Mouse (Mus musculus): Measurements from ENCODE around the gene Dab2ip.

Gene Dab2ip

GRCm38 (mm10) chr2:35750533-35751141, 192.6 kb downstream of the Dab2ip start:
- DNase-seq (ENCODE audit: low spot score), result no peak

GRCm38 (mm10) chr2:35751781-35752505, 193.9 kb downstream of the Dab2ip start:
- no peak for DNase-seq (ENCODE audit: low spot score)

- DNase-seq (ENCODE audit: low spot score), result no peak
These were observed 198.4 kb downstream of the Dab2ip start for GRCm38 (mm10) chr2:35756467-35756866.

- DNase-seq (ENCODE audit: low spot score), result no peak
These were observed 202.3 kb downstream of the Dab2ip start for GRCm38 (mm10) chr2:35760352-35760751.

GRCm38 (mm10) chr2:35760867-35761266, 202.8 kb downstream of the Dab2ip start:
- DNase-seq (ENCODE audit: low spot score), result no peak

GRCm38 (mm10) chr2:35761458-35761857, 203.4 kb downstream of the Dab2ip start:
- DNase-seq (ENCODE audit: low spot score), result no peak

GRCm38 (mm10) chr2:35763818-35764217, 205.8 kb downstream of the Dab2ip start:
- DNase-seq (ENCODE audit: low spot score), result no peak

- no peak for DNase-seq (ENCODE audit: low spot score)
These were observed 206.3 kb downstream of the Dab2ip start for GRCm38 (mm10) chr2:35764328-35764727.

- DNase-seq (ENCODE audit: low spot score), result no peak
These were observed 209.9 kb downstream of the Dab2ip start for GRCm38 (mm10) chr2:35767834-35768537.

GRCm38 (mm10) chr2:35768538-35769238, 210.6 kb downstream of the Dab2ip start:
- DNase-seq (ENCODE audit: low spot score), result peak; percentile 35

- no peak for DNase-seq (ENCODE audit: low spot score)
These were observed 211.3 kb downstream of the Dab2ip start for GRCm38 (mm10) chr2:35769398-35769797.

- no peak for DNase-seq (ENCODE audit: low spot score)
These were observed 212.5 kb downstream of the Dab2ip start for GRCm38 (mm10) chr2:35770541-35770940.

- no peak for DNase-seq (ENCODE audit: low spot score)
These were observed 217.6 kb downstream of the Dab2ip start for GRCm38 (mm10) chr2:35775651-35776055.

- no peak for DNase-seq (ENCODE audit: low spot score)
These were observed 218.9 kb downstream of the Dab2ip start for GRCm38 (mm10) chr2:35776935-35777334.

- DNase-seq (ENCODE audit: low spot score), result no peak
These were observed 221.2 kb downstream of the Dab2ip start for GRCm38 (mm10) chr2:35779266-35779665.

Measured in layer of hippocampus, adult 9-10 months (tissue).